Mouse (Mus musculus): ENCODE data around the gene Rbp1. TPM values are rescaled to one million over a fixed set of nuclear protein-coding genes. Genes with fewer than 3 reads are reported as not detected.

The Rbp1 gene
- 1 to 10 TPM; 5.4 to 6.3 TPM for total RNA-seq (2021)
- long read RNA-seq, experiment 1, partial matches to known transcripts = 0 of 1 reads
- long read RNA-seq, experiment 1, other reads (novel, unspliced or antisense) = 0 of 1 reads
- long read RNA-seq, experiment 2, transcript Rbp1-201 (4 exons, 2,652 nt) = major isoform, 23 of 29 reads
- long read RNA-seq, experiment 2, partial matches to known transcripts = 6 of 29 reads
- long read RNA-seq, experiment 2, other reads (novel, unspliced or antisense) = 0 of 29 reads

DNA sequence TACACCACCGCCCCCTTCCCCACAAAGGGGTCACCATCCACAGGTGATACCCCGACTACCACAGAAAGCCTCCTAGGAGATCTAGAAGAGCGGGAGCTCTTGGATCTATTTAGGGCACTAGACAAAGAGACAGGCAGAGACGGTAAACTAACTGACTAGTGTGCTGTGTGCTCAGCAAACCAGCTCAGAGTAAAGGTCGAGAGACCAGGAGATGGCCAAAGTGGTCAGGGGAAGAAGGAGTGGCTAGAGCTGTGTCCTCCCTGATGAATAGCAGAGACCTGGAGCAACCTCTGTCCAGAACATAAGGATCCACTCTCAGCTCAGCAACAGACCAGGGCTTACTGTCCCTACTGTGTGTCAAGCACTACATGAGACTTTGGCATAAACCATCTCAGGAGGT lies at the start of gene Rbp1:
TSS of gene Rbp1 (plus strand) at position 306 of the 400 bp plus-strand sequence.
- no peak for DNase-seq (ENCODE audit: low spot score in 2 of 2)

DNA sequence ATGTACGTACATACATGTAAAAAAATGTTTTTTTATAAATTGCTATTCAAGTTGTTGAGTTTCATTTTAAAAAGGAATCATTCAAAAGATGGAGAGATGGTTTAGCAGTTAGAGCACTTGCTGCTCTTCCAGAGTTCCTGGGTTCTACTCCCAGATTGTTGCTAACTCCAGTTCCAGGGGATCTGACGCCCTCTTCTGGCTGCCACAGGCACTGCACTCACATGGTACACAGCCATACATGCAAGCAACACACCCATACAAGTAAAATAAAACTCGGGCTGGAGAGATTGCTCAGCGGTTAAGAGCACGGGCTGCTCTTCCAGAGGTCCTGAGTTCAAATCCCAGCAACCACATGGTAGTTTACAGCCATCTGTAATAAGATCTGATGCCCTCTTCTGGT lies 49.4 kb upstream of the Rbp1 start:
- DNase-seq (ENCODE audit: low spot score in 2 of 2) = no peak

DNA sequence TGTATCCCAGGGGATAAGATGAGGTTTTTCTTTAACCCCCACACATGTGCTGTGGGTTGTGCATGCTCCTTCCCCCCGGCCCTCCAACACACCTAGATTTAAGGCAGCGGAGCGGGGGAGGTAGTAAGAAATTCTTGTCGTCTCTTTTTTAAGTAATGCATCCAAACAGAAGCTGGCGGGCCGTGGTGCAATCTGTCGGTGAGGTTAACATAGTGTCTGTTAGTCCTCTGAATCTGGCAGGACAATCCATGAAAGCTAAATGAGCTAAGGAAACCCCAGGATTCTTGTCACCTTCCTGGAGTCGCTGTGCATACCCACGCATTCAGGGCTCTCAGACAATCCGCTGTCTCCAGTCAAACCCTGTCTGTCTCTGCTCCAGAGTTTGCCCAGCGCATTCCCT lies 47.9 kb upstream of the Rbp1 start:
- DNase-seq (ENCODE audit: low spot score in 2 of 2) = no peak

DNA sequence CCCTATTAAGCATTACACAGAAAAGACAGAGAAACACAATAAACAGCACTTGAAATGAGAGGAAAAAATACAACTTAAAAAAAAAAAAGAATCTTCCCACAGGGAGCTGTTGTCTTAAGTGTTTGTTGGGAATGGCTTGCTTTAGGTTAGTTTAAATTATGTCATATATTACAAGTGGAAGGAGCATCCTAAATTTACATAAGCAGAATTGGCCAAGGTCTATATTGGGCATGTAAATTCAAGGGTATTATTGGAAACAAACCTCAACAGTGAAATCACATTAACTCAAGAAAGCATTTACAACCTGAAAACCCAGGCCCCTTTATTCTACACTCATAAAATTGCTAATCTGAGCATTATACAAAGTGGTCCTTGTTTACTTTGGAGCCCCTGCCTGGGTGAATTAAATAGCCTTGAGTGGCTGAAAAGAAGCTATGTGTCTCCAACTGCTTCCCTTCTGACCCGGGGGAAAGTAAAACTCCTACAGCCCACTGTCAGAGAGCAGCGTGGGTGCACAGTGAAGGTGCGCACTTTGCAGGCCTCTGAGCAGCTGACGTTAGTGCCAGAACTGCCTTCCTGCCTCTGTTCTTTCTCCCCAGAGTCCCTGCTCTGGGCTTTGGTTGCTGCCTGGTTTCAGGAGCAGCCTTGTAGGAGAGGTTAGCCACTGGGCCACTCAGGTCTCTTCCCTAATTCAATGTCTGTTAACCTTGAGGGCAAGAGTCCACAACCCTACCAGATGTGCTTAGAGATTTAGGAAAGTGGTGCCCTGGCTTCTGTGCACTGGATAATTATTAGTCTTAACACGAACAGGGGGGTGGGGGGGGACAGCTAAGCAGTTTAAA lies 47.2 kb upstream of the Rbp1 start:
- no peak for DNase-seq (ENCODE audit: low spot score in 2 of 2)

DNA sequence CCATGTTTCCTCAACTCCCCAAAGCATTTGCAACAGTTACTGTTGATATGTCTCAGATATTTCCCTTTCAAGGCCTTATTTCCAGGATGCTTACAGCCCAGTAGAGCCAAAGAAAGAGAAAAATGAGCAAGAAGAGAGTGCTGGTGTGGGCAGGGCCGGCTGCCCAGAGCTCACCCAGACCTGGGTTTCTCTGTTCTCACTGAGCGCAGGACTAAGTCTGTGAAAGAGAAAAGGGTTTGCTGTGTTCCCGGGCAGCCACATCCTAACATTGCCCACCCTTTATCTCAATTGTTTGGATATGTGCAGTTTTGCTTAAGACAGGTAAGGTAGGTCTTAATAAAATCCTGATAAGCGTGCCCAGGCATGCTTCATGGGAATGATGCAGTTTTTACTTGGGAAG lies 43.0 kb upstream of the Rbp1 start:
- DNase-seq (ENCODE audit: low spot score in 2 of 2) = no peak

DNA sequence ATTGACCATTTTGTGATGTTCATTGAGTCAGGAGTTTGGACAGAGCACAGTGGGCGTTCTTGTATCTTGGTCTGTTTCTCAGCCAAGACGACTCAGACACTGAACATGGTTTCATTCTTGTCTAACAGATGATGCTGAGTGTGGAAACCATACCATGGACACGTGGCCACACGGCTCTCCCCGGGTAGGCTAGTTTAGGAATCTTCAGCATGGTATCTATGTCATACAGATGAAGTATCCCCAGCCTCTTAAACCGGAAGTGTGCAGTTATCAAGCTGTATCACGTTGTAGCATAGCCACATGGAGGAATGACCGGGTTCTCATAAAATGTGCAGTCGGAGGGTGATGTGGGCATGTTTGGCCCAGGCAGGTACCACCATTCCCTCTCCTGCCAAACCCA lies 42.2 kb upstream of the Rbp1 start:
- DNase-seq (ENCODE audit: low spot score in 2 of 2) = no peak

DNA sequence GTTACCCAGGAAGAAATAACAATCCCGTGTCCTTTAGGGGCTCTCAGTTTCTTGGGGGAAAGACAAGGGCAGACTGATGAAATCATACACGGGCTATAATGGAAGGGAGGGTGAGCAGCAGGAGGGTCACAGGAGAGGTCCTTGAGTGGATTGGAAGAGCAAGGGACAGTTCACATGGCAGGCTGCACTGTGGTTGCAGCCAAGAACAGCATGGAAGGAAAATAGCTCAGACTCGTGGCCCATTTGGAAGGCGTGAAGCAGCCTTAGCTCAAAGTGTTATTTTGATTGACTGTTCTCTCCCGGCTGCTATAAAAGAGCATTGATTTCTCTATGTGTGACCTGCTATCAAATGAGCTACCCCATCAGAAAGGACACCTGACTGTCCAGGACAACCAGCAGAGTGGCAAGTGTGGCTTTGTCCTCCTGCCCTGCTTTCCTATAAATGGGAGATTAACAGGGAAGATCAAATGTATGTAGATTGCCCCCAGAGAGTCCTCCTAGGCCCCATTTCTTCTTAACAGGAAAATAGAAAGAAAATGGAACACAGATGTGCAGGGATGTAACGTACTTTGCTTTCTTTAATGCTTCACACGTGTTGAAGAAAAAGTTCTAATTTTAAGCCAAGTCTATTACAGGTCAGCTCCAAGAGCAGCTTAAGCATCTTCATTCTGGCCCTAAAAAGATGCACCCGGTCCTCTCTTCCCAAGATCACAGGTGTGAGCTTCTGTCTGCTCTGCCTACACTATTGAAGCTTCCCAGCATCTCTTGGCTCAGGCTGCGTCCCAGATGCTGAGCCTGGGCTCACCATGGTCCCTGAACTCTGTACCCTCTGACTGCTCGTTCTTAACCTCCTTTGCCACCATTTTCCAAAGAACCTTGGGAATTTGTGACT lies 34.8 kb upstream of the Rbp1 start:
- no peak for DNase-seq (ENCODE audit: low spot score in 2 of 2)

DNA sequence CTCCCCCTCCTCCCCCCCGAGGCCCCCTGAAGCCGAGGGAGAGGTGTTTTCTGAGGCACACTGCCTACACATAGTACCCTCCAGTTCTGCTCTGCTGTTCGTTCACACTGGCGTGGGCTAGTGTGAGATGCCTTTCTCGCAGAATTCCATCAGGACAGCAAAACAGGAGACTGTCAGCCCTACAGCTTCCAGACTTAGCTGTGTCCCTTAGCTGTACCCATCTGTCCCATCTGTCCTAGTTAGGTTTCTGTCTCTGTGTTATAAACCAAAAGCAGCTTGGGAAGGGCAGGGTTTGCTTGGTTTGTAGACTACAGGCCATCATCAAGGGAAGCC lies 34.2 kb upstream of the Rbp1 start:
- DNase-seq (ENCODE audit: low spot score in 2 of 2) = no peak

DNA sequence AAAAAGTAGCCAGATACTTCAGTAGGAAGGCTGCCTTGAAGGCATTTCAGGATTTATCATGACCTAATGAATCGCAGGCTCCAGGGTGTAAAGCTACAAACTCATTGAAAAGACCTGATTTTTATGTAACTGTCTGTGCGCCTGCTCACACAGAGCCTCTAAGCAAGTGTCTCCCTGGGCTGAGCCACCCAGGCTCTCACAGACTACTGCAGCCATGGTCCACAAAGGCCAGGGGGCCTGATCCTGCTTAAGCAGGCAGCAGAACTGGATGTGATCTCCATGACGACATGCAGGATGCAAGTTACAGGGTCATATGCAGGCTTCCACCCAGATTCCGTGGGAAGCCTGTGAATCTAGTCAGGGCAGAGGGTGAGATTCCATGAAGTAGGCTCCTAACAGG lies 29.3 kb upstream of the Rbp1 start:
- no peak for DNase-seq (ENCODE audit: low spot score in 2 of 2)

DNA sequence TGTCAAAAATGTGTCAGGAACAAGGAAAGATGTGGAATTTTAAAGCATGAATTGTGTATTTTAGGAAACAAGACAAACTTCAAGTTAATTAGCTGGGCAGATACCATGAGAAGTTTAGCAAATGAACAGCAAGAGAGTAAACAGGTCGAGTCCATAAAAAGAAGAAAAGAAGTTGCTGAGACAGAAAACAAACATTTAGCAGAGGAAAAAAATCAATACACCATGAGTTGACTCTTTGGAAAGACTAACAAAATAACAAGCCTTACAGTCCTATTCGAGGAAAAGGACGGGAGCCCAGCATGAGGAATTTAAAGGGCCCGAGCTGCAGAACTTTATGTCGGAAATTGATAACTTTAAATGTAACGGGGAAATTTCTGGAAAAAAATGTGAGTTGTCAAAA lies 25.6 kb upstream of the Rbp1 start:
- DNase-seq (ENCODE audit: low spot score in 2 of 2) = no peak

DNA sequence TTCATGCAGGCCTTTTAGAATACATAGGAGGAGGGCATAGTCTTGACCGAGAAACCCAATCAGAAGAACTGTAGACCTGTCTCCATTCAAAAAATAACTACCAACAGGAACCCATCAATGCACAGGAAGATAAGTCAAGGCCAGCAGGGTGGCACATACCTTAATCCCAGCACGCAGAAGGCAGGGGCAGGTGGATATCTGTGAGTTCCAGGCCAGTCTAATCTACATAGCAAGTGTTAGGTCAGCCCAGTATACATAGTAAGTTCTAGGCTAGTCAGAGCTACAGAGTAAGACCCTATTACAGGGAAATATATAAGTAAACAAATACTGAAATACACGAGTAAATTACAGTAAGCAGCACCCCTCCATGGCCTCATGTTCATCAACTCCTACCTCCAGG lies 24.9 kb upstream of the Rbp1 start:
- DNase-seq (ENCODE audit: low spot score in 2 of 2) = no peak

DNA sequence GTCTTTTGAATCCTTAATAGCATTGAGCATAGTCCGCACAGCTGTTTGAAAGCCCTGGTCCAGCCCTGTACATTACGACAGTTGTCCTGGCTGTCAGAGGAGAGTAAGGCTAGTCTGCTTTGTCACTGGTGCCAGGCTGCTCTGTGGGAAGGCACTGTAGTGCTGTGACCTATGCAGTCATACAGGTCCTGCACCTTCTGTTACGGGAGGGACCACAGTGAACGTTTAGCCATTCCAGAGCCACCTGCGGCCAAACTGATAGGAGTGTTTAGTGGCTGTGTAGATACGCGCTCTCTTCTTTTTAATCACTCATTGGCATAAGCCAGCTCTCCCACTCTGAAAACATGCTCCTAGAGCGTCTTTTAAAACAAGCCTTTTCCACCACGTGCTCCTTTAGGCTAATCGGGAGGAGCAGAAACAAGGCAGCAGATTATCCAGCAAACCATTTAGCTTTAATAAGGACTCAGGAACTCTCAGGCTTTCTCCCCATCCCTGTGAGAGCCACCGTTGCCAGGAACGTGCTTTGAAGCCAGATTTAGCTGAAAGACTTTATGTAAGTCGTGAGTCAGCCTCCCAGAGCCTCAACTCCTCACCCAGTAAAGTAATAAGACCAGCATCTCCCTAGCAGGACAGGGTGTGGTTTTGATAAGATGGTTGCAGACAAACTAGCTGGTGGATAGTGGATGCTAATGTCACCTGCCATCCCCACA lies 22.4 kb upstream of the Rbp1 start:
- no peak for DNase-seq (ENCODE audit: low spot score in 2 of 2)

DNA sequence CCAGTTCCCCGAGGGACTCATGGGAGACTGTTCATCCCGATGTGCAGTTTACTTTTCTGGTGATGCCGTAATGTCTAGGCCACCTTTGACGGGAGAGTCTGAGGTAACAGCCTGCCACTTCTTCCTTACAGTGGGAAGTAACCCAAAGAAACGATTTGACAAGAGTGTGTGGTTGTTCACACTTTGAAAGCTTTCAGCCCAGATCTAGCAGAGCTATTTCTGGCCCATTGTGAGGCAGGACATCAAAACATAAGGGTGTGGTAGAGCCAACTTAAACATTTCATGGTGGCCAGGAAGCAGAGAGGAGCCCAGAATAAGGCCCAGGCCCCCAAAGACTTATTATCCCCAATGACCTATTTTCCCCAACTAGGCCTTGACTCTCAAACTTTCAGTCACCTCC lies 21.1 kb upstream of the Rbp1 start:
- DNase-seq (ENCODE audit: low spot score in 2 of 2) = no peak

DNA sequence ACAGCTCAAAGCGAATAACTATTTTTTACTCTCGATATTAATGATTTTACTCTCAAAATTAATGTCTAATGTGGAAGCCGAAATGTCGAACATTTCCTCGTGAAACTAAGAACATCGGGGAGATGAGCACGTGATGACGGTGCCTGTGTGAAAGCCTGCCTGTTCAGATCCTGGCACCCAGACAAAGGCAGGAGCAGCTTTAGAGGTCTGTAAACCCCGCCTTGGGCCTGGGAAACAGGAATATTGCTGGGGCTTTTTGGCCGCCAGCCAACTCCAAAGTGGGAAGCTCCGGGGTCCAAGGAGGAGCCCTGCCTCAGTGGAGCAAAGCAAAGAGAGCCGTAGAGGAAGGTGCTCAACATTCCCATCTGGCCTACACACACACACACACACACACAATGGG lies 15.0 kb upstream of the Rbp1 start:
- no peak for DNase-seq (ENCODE audit: low spot score in 2 of 2)

DNA sequence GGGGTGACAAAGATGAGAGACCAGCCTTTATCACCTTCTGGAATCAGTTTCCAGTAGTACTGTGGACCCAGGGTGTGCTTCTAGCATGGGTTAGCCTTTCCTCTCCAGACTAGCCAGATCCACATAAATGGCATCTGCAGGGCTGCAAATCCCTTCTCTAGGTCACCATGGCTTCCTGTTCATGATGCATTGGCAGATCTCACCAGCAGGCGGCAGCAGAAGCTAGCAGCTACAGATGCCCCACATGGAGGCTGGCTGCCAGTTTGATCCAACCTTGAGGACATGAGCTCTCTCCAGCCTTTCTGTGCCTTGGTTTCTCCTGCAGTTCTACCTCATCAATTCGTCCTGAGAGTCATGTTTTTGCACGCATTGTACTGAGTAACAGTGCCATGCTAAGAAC lies 13.6 kb upstream of the Rbp1 start:
- peak; percentile 67 to 74 for DNase-seq (ENCODE audit: low spot score in 2 of 2)

DNA sequence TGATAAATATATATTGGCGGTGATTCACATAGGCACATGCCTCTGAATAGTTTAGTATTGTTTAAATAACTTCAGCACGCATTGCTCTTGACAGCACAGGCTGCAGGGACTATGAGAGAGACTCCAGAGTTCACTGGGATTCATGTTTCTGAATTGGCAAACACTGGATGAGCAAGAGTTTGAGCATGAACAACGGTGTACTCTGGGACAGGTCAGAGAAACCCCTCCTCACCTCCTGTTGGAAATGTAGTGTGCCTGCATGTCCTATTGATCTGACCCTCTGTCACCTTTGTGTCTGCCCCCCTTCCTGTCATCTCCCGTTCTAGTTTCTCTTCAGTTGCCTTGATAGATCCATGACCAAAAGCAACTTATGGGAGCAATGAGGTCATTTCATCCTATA lies 7.3 kb upstream of the Rbp1 start:
- no peak for DNase-seq (ENCODE audit: low spot score in 2 of 2)

DNA sequence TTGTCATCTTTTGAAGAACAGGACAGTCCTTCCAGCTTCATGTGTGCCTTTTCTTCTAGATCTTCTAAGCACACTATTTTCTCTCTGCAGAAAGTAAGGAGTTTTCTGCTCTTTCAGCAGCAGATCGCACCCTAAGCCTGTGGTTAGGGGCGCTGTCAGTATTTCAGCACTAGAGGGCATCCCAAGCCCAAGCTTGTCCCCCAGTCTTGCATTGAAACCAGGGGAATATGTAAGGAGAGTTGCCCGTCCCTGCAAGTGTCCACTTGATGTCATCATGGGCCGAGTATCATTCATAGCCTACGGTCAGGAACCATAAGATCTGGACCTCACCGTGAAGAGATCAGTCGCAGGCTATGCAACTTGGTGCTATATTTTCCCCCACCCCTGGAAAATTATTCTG lies 4.8 kb upstream of the Rbp1 start:
- no peak for DNase-seq (ENCODE audit: low spot score in 2 of 2)

DNA sequence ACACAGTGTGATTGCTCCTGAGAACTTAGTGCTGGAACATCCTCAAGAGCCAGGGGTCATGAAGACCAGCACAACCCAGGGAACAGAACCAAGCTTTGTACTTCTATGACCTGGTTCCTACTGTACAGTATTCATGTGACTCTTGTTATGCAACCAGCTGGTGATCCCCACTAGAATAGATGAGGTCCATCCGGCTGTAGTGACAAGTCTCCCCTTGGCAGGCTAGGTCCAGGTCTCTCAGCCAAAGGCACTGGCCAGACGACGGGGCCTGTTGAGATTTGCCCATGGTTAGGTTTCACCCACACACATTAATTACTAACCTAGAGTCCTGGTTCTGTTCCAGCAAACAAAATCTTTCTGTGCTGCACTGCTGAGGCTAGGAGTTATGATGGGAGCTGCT lies 4.4 kb upstream of the Rbp1 start:
- DNase-seq (ENCODE audit: low spot score in 2 of 2) = no peak

DNA sequence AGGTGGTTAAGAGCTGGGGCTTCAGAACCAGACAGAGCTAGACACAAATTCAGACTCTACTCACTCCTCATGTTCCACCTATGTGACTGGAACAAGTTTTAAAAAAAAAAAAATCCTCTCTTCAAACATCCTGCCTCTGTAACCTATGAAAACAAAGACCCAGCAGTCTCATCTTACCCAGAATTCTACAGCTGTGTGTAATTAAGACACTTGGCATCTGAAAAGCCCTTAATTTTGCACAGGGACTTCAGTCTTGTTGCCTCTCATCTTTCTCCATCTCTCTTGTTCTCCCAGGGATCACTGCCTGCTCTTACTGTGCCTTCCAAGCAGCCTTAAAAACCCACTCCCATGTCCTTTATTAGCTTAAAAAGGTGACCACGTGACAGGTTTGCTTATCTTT lies 2.1 kb upstream of the Rbp1 start:
- no peak for DNase-seq (ENCODE audit: low spot score in 2 of 2)

DNA sequence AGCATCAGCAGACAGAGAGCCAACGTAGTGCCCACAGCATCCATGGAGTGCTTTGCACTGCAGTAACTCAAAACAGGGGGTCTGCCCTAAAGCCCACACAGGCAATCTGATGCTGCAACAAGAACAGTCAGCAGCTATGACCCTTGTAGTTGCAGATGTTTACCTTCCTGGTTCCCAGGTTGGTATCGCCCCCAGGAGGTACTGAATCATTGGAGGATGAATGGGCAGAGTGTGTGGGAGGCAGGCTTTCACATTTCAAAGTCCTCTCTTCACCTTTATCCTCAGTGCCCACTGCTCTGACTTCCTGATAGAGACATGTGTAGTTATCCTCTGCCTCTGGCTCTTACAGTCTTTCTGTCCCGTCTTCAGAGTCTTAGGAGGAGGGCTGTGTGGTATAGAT lies 858 bp upstream of the Rbp1 start:
- no peak for DNase-seq (ENCODE audit: low spot score in 2 of 2)

DNA sequence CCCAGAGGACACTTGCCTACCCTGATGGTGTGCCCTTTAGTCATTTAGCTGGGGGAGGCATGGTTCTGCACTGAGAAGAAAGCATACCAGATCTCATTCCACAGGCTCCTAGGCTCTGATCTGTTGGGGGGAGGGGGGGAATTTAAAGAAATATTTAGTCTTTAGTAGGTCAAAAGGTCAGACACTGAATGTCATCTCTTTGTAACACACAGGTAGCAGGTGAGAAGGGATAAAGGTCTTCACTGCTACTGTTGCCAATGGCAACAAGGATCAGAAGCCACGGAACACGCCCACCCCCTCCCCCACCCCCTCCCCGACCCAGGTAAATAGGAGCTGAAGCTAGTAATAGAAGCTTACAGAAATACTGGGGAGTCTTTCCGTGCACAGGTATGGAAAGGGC lies 930 bp downstream of the Rbp1 start:
- DNase-seq (ENCODE audit: low spot score in 2 of 2) = no peak

Data from adrenal gland, adult 18-20 months (tissue).